Mouse (Mus musculus): ENCODE measurements around the gene Cntn4. TPM values are rescaled to one million over a fixed set of nuclear protein-coding genes. Genes with fewer than 3 reads are reported as not detected.

Cntn4 gene
- polyA plus RNA-seq, 1 experiment = 9.0 TPM

- no peak for DNase-seq (ENCODE audit: low read depth)
- no peak for TF ChIP-seq CTCF (IDR thresholded peaks at IDR 0.05; ENCODE audit: borderline replicate concordance, extremely low read depth, insufficient read depth, insufficient read length)
- no peak for TF ChIP-seq POLR2A (IDR thresholded peaks at IDR 0.05; ENCODE audit: borderline replicate concordance, extremely low read depth, insufficient read depth, insufficient read length, poor library complexity, severe bottlenecking)
These were observed 157.6 kb downstream of the Cntn4 start for GRCm38 (mm10) chr6:105835099-105835498.

- no peak for TF ChIP-seq POLR2A (IDR thresholded peaks at IDR 0.05; ENCODE audit: borderline replicate concordance, extremely low read depth, insufficient read depth, insufficient read length, poor library complexity, severe bottlenecking)
- no peak for TF ChIP-seq CTCF (IDR thresholded peaks at IDR 0.05; ENCODE audit: borderline replicate concordance, extremely low read depth, insufficient read depth, insufficient read length)
- DNase-seq (ENCODE audit: low read depth) = peak; percentile 83
These were observed 169.8 kb downstream of the Cntn4 start for GRCm38 (mm10) chr6:105847296-105847695.

- peak; percentile 40 for DNase-seq (ENCODE audit: low read depth)
- TF ChIP-seq POLR2A (IDR thresholded peaks at IDR 0.05; ENCODE audit: borderline replicate concordance, extremely low read depth, insufficient read depth, insufficient read length, poor library complexity, severe bottlenecking) (no peak), CTCF (IDR thresholded peaks at IDR 0.05; ENCODE audit: borderline replicate concordance, extremely low read depth, insufficient read depth, insufficient read length) (no peak)
These were observed 215.4 kb downstream of the Cntn4 start for GRCm38 (mm10) chr6:105892838-105893237.

GRCm38 (mm10) chr6:105938485-105938884 is 261.0 kb downstream of the Cntn4 start:
- TF ChIP-seq POLR2A (IDR thresholded peaks at IDR 0.05; ENCODE audit: borderline replicate concordance, extremely low read depth, insufficient read depth, insufficient read length, poor library complexity, severe bottlenecking) (no peak), CTCF (IDR thresholded peaks at IDR 0.05; ENCODE audit: borderline replicate concordance, extremely low read depth, insufficient read depth, insufficient read length) (no peak)
- DNase-seq (ENCODE audit: low read depth) = no peak

GRCm38 (mm10) chr6:105939303-105939702 is 261.8 kb downstream of the Cntn4 start:
- DNase-seq (ENCODE audit: low read depth) = no peak
- TF ChIP-seq POLR2A (IDR thresholded peaks at IDR 0.05; ENCODE audit: borderline replicate concordance, extremely low read depth, insufficient read depth, insufficient read length, poor library complexity, severe bottlenecking) (no peak), CTCF (IDR thresholded peaks at IDR 0.05; ENCODE audit: borderline replicate concordance, extremely low read depth, insufficient read depth, insufficient read length) (no peak)

GRCm38 (mm10) chr6:105940591-105940990 is 263.1 kb downstream of the Cntn4 start:
- TF ChIP-seq CTCF (IDR thresholded peaks at IDR 0.05; ENCODE audit: borderline replicate concordance, extremely low read depth, insufficient read depth, insufficient read length) (no peak), POLR2A (IDR thresholded peaks at IDR 0.05; ENCODE audit: borderline replicate concordance, extremely low read depth, insufficient read depth, insufficient read length, poor library complexity, severe bottlenecking) (no peak)
- DNase-seq (ENCODE audit: low read depth) = peak; percentile 46

- DNase-seq (ENCODE audit: low read depth) = no peak
- TF ChIP-seq POLR2A (IDR thresholded peaks at IDR 0.05; ENCODE audit: borderline replicate concordance, extremely low read depth, insufficient read depth, insufficient read length, poor library complexity, severe bottlenecking) (no peak), CTCF (IDR thresholded peaks at IDR 0.05; ENCODE audit: borderline replicate concordance, extremely low read depth, insufficient read depth, insufficient read length) (no peak)
These were observed 314.0 kb downstream of the Cntn4 start for GRCm38 (mm10) chr6:105991492-105991891.

GRCm38 (mm10) chr6:106013018-106013417 is 335.6 kb downstream of the Cntn4 start:
- no peak for TF ChIP-seq POLR2A (IDR thresholded peaks at IDR 0.05; ENCODE audit: borderline replicate concordance, extremely low read depth, insufficient read depth, insufficient read length, poor library complexity, severe bottlenecking)
- TF ChIP-seq CTCF (IDR thresholded peaks at IDR 0.05; ENCODE audit: borderline replicate concordance, extremely low read depth, insufficient read depth, insufficient read length) = no peak
- no peak for DNase-seq (ENCODE audit: low read depth)

- TF ChIP-seq CTCF (IDR thresholded peaks at IDR 0.05; ENCODE audit: borderline replicate concordance, extremely low read depth, insufficient read depth, insufficient read length) = no peak
- no peak for TF ChIP-seq POLR2A (IDR thresholded peaks at IDR 0.05; ENCODE audit: borderline replicate concordance, extremely low read depth, insufficient read depth, insufficient read length, poor library complexity, severe bottlenecking)
- peak; percentile 25 for DNase-seq (ENCODE audit: low read depth)
These were observed 337.7 kb downstream of the Cntn4 start for GRCm38 (mm10) chr6:106015126-106015525.

- DNase-seq (ENCODE audit: low read depth) = no peak
- no peak for TF ChIP-seq CTCF (IDR thresholded peaks at IDR 0.05; ENCODE audit: borderline replicate concordance, extremely low read depth, insufficient read depth, insufficient read length)
- no peak for TF ChIP-seq POLR2A (IDR thresholded peaks at IDR 0.05; ENCODE audit: borderline replicate concordance, extremely low read depth, insufficient read depth, insufficient read length, poor library complexity, severe bottlenecking)
These were observed 371.4 kb downstream of the Cntn4 start for GRCm38 (mm10) chr6:106048878-106049277.

- TF ChIP-seq POLR2A (IDR thresholded peaks at IDR 0.05; ENCODE audit: borderline replicate concordance, extremely low read depth, insufficient read depth, insufficient read length, poor library complexity, severe bottlenecking) = no peak
- no peak for TF ChIP-seq CTCF (IDR thresholded peaks at IDR 0.05; ENCODE audit: borderline replicate concordance, extremely low read depth, insufficient read depth, insufficient read length)
These were observed 378.7 kb downstream of the Cntn4 start for GRCm38 (mm10) chr6:106056123-106056522.

GRCm38 (mm10) chr6:106078071-106078603 is 400.7 kb downstream of the Cntn4 start:
- DNase-seq (ENCODE audit: low read depth) = peak; percentile 64
- TF ChIP-seq CTCF (IDR thresholded peaks at IDR 0.05; ENCODE audit: borderline replicate concordance, extremely low read depth, insufficient read depth, insufficient read length) = no peak
- no peak for TF ChIP-seq POLR2A (IDR thresholded peaks at IDR 0.05; ENCODE audit: borderline replicate concordance, extremely low read depth, insufficient read depth, insufficient read length, poor library complexity, severe bottlenecking)

More at GRCm38 (mm10) chr6:106056123-106056522, 378.7 kb downstream of the Cntn4 start:
- no peak for DNase-seq (ENCODE audit: low read depth)

All from brain, embryonic 14.5 days (tissue).